Mouse (Mus musculus) neural tube, embryonic 13.5 days (tissue): ENCODE results near the gene Pcca. TPM values are rescaled to one million over a fixed set of nuclear protein-coding genes. Genes with fewer than 3 reads are reported as not detected.

ENCODE experiments used
- ATAC-seq: fragments of 200-750 bp; cut with Nextera tagmentation; 2 replicates; pipeline ENCODE4 v1.8.0; 2017; ENCODE audit warnings: low read depth, mild to moderate bottlenecking, moderate TSS enrichment, moderate library complexity
- H3K27ac ChIP-seq: fragments of 300-500 bp; sonication (generic); replicated peaks from 2 replicates; pipeline ENCODE4 v1.5.1; 2015; ENCODE audit warnings: moderate library complexity, mild to moderate bottlenecking, inconsistent platforms
- H3K27me3 ChIP-seq: fragments of 300-500 bp; sonication (generic); 2 replicates; pipeline ENCODE4 v1.6.1; 2015; ENCODE audit warnings: mild to moderate bottlenecking, inconsistent platforms
- H3K36me3 ChIP-seq: fragments of 300-500 bp; sonication (generic); 2 replicates; pipeline ENCODE4 v1.6.1; 2015; ENCODE audit warnings: mild to moderate bottlenecking, inconsistent platforms
- H3K4me1 ChIP-seq: fragments of 300-500 bp; sonication (generic); replicated peaks from 2 replicates; pipeline ENCODE4 v1.6.1; 2015; ENCODE audit warnings: inconsistent platforms
- H3K4me2 ChIP-seq: fragments of 300-500 bp; sonication (generic); 2 replicates; pipeline ENCODE4 v1.6.1; 2015; ENCODE audit warnings: inconsistent platforms, mild to moderate bottlenecking, moderate library complexity
- H3K4me3 ChIP-seq: fragments of 300-500 bp; sonication (generic); 2 replicates; pipeline ENCODE4 v1.5.1; 2015; ENCODE audit warnings: mild to moderate bottlenecking, inconsistent platforms
- H3K9ac ChIP-seq: fragments of 300-500 bp; sonication (generic); 2 replicates; pipeline ENCODE4 v1.6.1; 2015; ENCODE audit warnings: moderate library complexity, mild to moderate bottlenecking, inconsistent platforms
- H3K9me3 ChIP-seq: fragments of 300-500 bp; sonication (generic); 2 replicates; pipeline ENCODE4 v1.6.1; 2016; ENCODE audit warnings: inconsistent platforms
- WGBS: fragments of 180-500 bp; shearing (Covaris S2); methylation state at CpG from one replicate; pipeline ENCODE4 v1.1.7; 2015; 5-methylcytosine and 5-hydroxymethylcytosine counted together
- polyA plus RNA-seq: library from polyadenylated mRNA; unstranded; fragments of >200 nt; fragmentation: Nextera tagmentation; extraction: Ambion mirVana; gene quantifications from 2 replicates; pipeline ENCODE4 v1.2.1, GENCODE M21; 2015

Gene Pcca
- polyA plus RNA-seq, 1 experiment from 2014 or later: 28.2 TPM

DNA sequence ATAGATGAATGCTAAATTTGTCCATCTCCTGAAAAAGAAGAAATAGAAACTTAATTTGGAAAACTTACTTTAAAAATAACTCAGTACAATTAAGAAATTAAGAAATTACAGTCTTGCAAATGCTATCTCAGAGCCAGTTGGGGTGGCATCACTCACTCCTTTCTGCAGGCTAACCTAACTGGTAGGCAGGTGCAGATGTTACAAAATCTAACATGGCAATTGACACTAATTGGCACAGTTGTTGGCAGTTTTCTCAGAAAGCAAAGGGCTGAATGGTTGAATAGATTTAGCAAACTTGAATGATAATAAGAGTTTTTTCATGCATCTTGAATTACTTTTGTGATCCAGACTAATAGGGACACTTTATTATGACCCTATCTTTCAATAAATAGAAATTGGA, 226.7 kb downstream of the Pcca start:
- Histone ChIP-seq H3K4me1 (0 out of 2 replicates have a peak, but pooled peaks cover 5% of the 10 kb centered on the region), H3K4me3 (no peak overlapping the region), H3K9ac (no peak overlapping the region), H3K27ac (no peak overlapping the region), H3K36me3 (no peaks in the 10 kb centered on the region), H3K27me3 (no peaks in the 10 kb centered on the region), H3K4me2 (no peak overlapping the region), H3K9me3 (no peaks in the 10 kb centered on the region)
- no peak for ATAC-seq

DNA sequence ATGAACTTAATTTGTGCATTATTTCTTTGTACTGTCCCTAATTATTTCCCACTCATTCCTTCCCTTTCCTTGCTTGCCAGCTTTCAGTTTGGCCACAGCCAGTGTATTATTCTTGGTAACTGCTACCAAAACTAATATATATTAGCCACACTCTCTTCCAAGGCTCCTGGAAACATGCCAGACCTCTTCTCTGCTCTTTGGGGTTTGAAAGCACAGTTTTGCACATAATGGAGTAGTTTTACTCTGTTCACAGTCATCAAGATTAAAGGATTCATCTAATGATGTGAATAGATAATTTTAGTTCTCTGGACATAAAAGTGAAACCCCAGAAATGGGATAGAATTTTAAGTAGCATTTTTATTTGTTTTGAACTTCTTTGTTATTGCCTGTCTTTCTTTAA, 228.5 kb downstream of the Pcca start:
- H3K9ac ChIP-seq: no peak overlapping the region
- H3K36me3 ChIP-seq: no peaks in the 10 kb centered on the region
- no peak overlapping the region for H3K4me3 ChIP-seq
- no peak overlapping the region for H3K4me2 ChIP-seq
- no peak overlapping the region for H3K27ac ChIP-seq
- H3K27me3 ChIP-seq: no peaks in the 10 kb centered on the region
- H3K9me3 ChIP-seq: no peaks in the 10 kb centered on the region
- no peak for ATAC-seq
- H3K4me1 ChIP-seq: 0 out of 2 replicates have a peak, but pooled peaks cover 5% of the 10 kb centered on the region

DNA sequence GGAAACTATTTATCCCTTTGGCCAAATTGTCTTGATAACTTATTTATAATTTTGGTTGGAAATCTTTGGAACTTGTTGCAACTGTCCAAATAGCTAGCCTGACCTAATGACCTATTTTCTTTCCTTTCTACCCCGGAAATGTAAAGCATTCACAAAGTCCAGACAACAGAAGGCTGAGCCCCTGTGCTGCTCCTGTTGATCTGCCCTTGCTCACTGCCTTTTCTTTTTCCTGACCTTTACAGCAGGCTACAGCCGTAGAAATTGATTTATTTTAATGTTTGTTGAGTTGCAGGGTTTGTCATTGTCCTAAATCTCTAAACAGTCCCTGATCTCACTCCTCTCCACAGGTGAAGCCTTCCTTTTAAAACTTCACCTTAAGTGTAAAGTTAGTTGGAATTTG, 231.8 kb downstream of the Pcca start:
- H3K4me3 ChIP-seq: no peak overlapping the region
- no peaks in the 10 kb centered on the region for H3K36me3 ChIP-seq
- H3K27ac ChIP-seq: no peak overlapping the region
- no peaks in the 10 kb centered on the region for H3K27me3 ChIP-seq
- 45% methylated on average over 2 of the region's 2 CpGs for WGBS
- H3K4me1 ChIP-seq: 0 out of 2 replicates have a peak, but pooled peaks cover 5% of the 10 kb centered on the region
- no peak overlapping the region for H3K9ac ChIP-seq
- no peak overlapping the region for H3K4me2 ChIP-seq
- no peaks in the 10 kb centered on the region for H3K9me3 ChIP-seq
- no peak for ATAC-seq

DNA sequence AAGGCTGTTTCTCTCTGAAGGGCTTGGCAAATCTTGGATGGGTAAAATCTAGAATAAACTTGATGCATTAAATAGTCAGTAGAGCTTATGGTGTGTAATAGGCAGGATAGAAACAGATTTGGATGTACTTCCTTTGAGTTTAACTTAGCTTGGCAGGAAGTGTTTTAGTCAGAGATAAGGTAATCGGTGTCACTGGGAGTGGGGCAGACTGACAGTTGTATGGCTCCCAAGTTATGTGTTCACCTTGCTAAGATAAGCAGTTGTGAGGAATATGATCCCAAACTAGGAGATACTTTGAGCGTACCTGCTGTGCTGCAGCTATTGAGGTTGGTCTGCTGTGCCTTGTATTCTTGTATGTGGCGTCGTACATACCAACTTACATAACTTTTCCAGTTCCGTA, 232.3 kb downstream of the Pcca start:
- no peak for ATAC-seq
- Histone ChIP-seq H3K4me3 (no peak overlapping the region), H3K36me3 (no peaks in the 10 kb centered on the region), H3K9ac (no peak overlapping the region), H3K9me3 (no peaks in the 10 kb centered on the region), H3K4me2 (no peak overlapping the region), H3K27me3 (no peaks in the 10 kb centered on the region), H3K27ac (no peak overlapping the region), H3K4me1 (0 out of 2 replicates have a peak, but pooled peaks cover 5% of the 10 kb centered on the region)
- WGBS: 96% methylated on average over 5 of the region's 5 CpGs

- Histone ChIP-seq H3K4me1 (no peaks in the 10 kb centered on the region), H3K36me3 (no peaks in the 10 kb centered on the region), H3K4me3 (no peak overlapping the region), H3K9me3 (no peaks in the 10 kb centered on the region), H3K27me3 (no peaks in the 10 kb centered on the region), H3K4me2 (no peak overlapping the region), H3K27ac (no peak overlapping the region), H3K9ac (no peak overlapping the region)
- no peak for ATAC-seq
- 80% methylated on average over 4 of the region's 4 CpGs for WGBS
These were observed 250.6 kb downstream of the Pcca start for GRCm38 (mm10) chr14:122784701-122785100.

DNA sequence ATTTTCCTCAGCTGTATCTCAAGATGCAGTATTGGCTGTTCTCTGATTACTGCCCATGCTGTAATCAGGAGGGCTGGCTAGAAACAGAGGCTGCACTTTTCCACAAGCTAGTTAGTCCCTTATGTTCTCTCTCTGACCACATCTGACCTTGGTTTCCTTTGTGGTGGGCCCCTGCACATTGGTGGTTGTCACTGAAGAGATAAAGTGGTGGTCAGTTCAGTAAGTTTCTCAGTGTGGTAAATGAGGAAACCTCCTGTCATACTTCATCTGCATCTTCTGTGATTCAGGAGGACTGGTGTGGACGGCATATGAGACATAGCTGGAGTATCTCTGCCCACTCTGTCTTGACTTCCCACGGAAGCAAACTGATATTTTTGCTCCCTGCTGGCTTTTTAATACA, 254.1 kb downstream of the Pcca start:
- 83% methylated on average over 2 of the region's 2 CpGs for WGBS
- Histone ChIP-seq H3K4me1 (no peaks in the 10 kb centered on the region), H3K4me3 (no peak overlapping the region), H3K27ac (no peak overlapping the region), H3K9me3 (no peaks in the 10 kb centered on the region), H3K36me3 (no peaks in the 10 kb centered on the region), H3K4me2 (no peak overlapping the region), H3K27me3 (no peaks in the 10 kb centered on the region), H3K9ac (no peak overlapping the region)
- ATAC-seq: no peak

DNA sequence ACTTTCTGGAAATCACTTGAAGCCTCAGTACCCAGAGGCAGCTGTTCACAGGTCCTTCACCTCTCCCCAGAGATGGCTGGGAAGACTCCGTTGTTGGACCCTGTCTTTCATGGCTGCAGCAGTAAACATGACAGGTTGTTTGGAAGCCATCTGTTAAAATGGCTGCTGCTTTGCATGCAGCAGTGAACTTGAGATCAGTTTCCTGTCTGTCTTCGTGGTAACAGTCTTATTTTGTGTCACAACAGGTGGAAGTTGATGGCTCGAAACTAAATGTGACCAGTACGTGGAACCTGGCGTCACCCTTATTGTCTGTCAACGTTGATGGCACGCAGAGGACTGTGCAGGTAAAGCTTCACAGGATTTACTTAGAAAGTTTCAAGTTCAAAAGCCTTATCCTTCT, 256.0 kb downstream of the Pcca start:
- Histone ChIP-seq H3K4me2 (no peak overlapping the region), H3K36me3 (no peaks in the 10 kb centered on the region), H3K9ac (no peak overlapping the region), H3K27ac (no peak overlapping the region), H3K4me3 (no peak overlapping the region), H3K4me1 (no peaks in the 10 kb centered on the region), H3K27me3 (no peaks in the 10 kb centered on the region), H3K9me3 (no peaks in the 10 kb centered on the region)
- ATAC-seq: no peak
- 79% methylated on average over 7 of the region's 7 CpGs for WGBS

DNA sequence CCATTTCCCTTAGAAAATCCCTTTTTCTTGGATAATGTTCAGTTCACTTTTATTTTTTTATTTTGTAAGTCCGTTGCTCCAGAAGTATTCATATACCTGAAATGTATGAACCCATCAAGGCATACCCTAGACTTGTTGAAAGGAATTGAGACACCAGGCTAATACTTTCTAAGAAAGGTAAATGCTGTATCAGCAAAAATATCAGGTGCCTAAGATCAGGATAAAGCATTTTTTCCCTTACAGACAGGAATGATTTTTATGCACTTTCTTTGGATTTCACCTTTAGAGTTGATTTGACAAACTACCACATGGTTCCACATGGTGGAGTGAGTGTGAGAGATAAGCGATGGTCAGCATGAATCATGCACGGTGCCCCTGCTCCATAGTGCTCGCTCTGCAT, 259.2 kb downstream of the Pcca start:
- no peaks in the 10 kb centered on the region for H3K36me3 ChIP-seq
- no peak overlapping the region for H3K27ac ChIP-seq
- 93% methylated on average over 4 of the region's 4 CpGs for WGBS
- H3K9ac ChIP-seq: no peak overlapping the region
- H3K4me3 ChIP-seq: no peak overlapping the region
- no peaks in the 10 kb centered on the region for H3K4me1 ChIP-seq
- H3K4me2 ChIP-seq: no peak overlapping the region
- H3K27me3 ChIP-seq: no peaks in the 10 kb centered on the region
- no peaks in the 10 kb centered on the region for H3K9me3 ChIP-seq
- no peak for ATAC-seq

DNA sequence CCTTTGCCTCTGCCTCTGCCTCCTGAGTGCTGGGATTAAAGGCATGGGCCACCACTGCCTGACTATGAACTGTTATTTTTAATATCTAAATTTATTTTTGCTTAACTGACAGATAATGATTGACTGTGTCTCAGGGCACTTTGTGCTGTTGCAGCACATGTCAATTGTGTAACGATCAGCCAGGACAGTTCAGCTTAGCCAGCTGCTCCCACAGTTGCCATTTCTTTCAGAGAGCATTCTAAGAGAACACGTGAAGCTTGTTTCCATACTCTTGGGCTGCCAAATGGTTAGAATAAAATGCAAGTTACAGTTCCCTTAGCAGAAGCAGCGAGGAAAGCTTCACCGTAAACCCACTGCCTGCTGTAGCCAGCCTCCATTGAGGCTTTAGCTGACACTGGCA, 266.2 kb downstream of the Pcca start:
- Histone ChIP-seq H3K36me3 (no peaks in the 10 kb centered on the region), H3K27me3 (no peaks in the 10 kb centered on the region), H3K9ac (no peak overlapping the region), H3K27ac (no peak overlapping the region), H3K4me1 (no peaks in the 10 kb centered on the region), H3K9me3 (no peaks in the 10 kb centered on the region), H3K4me3 (no peak overlapping the region), H3K4me2 (no peak overlapping the region)
- no peak for ATAC-seq
- WGBS: 85% methylated on average over 4 of the region's 4 CpGs

DNA sequence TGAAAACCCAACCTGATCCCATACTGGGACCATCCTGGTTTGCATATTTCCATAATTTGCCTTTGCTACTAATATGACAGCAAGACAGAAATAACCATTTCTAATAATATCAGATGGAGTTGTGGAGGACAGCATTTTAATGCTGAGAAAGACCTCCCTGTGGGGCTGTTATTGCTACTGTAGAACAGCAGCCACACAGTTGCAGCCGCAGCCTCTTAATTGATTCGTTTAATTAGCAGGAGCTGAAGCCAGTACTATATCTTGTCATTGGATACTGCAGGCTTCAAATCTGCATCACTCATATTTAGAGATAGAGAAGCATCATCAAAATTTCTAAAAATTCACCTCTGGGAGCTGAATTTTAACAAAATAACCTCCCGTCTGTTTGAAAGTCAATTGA, 286.9 kb downstream of the Pcca start:
- Histone ChIP-seq H3K4me2 (no peak overlapping the region), H3K27me3 (no peaks in the 10 kb centered on the region), H3K9ac (no peak overlapping the region), H3K36me3 (no peaks in the 10 kb centered on the region), H3K9me3 (no peaks in the 10 kb centered on the region), H3K4me1 (peaks cover 11% of the 10 kb centered on the region), H3K27ac (0 out of 2 replicates have a peak overlapping the region, but pooled peaks have one; percentile 43), H3K4me3 (no peak overlapping the region)
- 55% methylated on average over 3 of the region's 3 CpGs for WGBS
- peak; percentile 90 for ATAC-seq

DNA sequence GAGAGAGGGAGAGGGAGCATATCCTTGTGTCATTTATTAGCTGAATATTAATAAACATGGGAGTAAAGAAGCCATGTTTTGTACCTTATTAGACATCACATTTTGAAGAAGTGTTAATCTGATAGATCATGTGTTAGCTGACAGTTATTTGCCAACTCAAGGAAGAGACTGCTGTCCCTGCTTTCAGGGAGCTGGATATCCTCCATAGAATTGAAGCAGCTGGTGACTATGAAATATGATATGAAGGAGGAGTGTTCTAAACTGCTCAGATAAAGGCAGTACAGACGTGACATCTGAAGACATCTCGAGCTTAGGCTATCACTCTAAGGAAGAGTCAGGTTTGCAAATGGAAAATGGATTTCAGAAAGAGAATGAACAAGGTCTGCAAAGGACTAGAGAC, 289.7 kb downstream of the Pcca start:
- no peak for ATAC-seq

GRCm38 (mm10) chr14:122825464-122825863, 291.3 kb downstream of the Pcca start:
- H3K4me3 ChIP-seq: no peak overlapping the region
- H3K4me1 ChIP-seq: peaks cover 11% of the 10 kb centered on the region
- no peaks in the 10 kb centered on the region for H3K9me3 ChIP-seq
- H3K36me3 ChIP-seq: no peaks in the 10 kb centered on the region
- no peaks in the 10 kb centered on the region for H3K27me3 ChIP-seq
- no peak overlapping the region for H3K4me2 ChIP-seq
- no peak for ATAC-seq
- no peak overlapping the region for H3K9ac ChIP-seq
- H3K27ac ChIP-seq: no peak overlapping the region
- 93% methylated on average over 2 of the region's 2 CpGs for WGBS

More for the DNA sequence above, 289.7 kb downstream of the Pcca start:
- WGBS: 78% methylated on average over 2 of the region's 2 CpGs
- Histone ChIP-seq H3K9ac (no peak overlapping the region), H3K9me3 (no peaks in the 10 kb centered on the region), H3K27ac (no peak overlapping the region), H3K4me2 (no peak overlapping the region), H3K36me3 (no peaks in the 10 kb centered on the region), H3K4me3 (no peak overlapping the region), H3K27me3 (no peaks in the 10 kb centered on the region), H3K4me1 (peaks cover 11% of the 10 kb centered on the region)

DNA sequence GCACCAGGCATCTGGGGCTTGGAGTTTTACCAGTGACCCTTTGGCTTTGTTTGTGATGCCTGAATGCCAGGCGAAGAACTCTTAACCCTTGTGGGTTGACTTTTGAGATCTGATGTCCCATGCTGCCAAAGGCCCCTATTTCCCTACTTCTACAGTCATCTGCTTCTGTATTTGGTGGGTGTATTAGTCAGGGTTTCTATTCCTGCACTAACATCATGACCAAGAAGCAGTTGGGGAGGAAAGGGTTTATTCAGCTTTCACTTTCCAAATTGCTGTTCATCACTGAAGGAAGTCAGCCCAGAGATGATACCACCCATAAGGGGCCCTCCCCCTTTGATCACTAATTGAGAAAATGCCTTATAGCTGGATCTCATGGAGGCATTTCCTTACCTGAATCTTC, 296.3 kb downstream of the Pcca start:
- no peaks in the 10 kb centered on the region for H3K27me3 ChIP-seq
- WGBS: 74% methylated on average over 1 of the region's 1 CpGs
- H3K4me2 ChIP-seq: no peak overlapping the region
- H3K9ac ChIP-seq: no peak overlapping the region
- H3K9me3 ChIP-seq: no peaks in the 10 kb centered on the region
- H3K4me1 ChIP-seq: peaks cover under 1% of the 10 kb centered on the region; the same call in 1 of the 2 replicates
- no peaks in the 10 kb centered on the region for H3K36me3 ChIP-seq
- ATAC-seq: no peak
- no peak overlapping the region for H3K4me3 ChIP-seq
- H3K27ac ChIP-seq: no peak overlapping the region
